Mouse (Mus musculus) small intestine, adult 2 months (tissue): ENCODE data around the gene Tanc2. TPM values are rescaled to one million over a fixed set of nuclear protein-coding genes. Genes with fewer than 3 reads are reported as not detected.

Experiments
- H3K27ac ChIP-seq: fragments of 200-500 bp; 2 replicates; pipeline ENCODE4 v1.5.1; 2012; ENCODE audit warnings: low read depth, low read length, control low read depth, inconsistent platforms; ENCODE audit not compliant: insufficient read depth
- H3K27me3 ChIP-seq: fragments of 200-500 bp; 2 replicates; pipeline ENCODE4 v1.6.1; 2012; ENCODE audit warnings: mild to moderate bottlenecking, moderate library complexity, low read length, inconsistent platforms; ENCODE audit not compliant: control insufficient read depth, insufficient read depth
- H3K36me3 ChIP-seq: fragments of 200-500 bp; 2 replicates; pipeline ENCODE4 v1.6.1; 2012; ENCODE audit warnings: mild to moderate bottlenecking, low read length, control low read depth, inconsistent platforms; ENCODE audit not compliant: control insufficient read depth, insufficient read depth
- H3K4me1 ChIP-seq: fragments of 200-500 bp; 2 replicates; pipeline ENCODE4 v1.6.1; 2012; ENCODE audit warnings: low read length, inconsistent platforms, mixed read lengths; ENCODE audit not compliant: control insufficient read depth, insufficient read depth, insufficient read length
- H3K4me3 ChIP-seq: fragments of 200-500 bp; 2 replicates; pipeline ENCODE4 v1.5.1; 2012; ENCODE audit warnings: low read depth, mild to moderate bottlenecking, control low read depth, inconsistent platforms, low read length, moderate library complexity
- CTCF ChIP-seq: fragments of 200-500 bp; IDR thresholded peaks from 2 replicates; pipeline ENCODE4 v1.5.1; 2012; ENCODE audit warnings: low read depth, mild to moderate bottlenecking, control low read depth, inconsistent platforms, low read length, moderate library complexity, mixed read lengths; ENCODE audit not compliant: insufficient replicate concordance, insufficient read length; ENCODE audit errors: extremely low read depth
- POLR2A ChIP-seq: fragments of 200-500 bp; IDR thresholded peaks from 2 replicates; pipeline ENCODE4 v1.6.1; 2012; ENCODE audit warnings: low read depth, mild to moderate bottlenecking, control low read depth, inconsistent platforms, low read length, moderate library complexity
- WGBS: fragments of 180-500 bp; shearing (Covaris S2); methylation state at CpG from one replicate; pipeline ENCODE4 v1.1.7; 2018; 5-methylcytosine and 5-hydroxymethylcytosine counted together
- polyA plus RNA-seq: library from polyadenylated mRNA; depleted of rRNA; stranded (reverse); fragments of >200 nt; gene quantifications from 2 replicates; pipeline ENCODE4 v1.2.3, GENCODE M21; 2012

Gene Tanc2
- polyA plus RNA-seq, 1 experiment: 2.1 TPM

DNA sequence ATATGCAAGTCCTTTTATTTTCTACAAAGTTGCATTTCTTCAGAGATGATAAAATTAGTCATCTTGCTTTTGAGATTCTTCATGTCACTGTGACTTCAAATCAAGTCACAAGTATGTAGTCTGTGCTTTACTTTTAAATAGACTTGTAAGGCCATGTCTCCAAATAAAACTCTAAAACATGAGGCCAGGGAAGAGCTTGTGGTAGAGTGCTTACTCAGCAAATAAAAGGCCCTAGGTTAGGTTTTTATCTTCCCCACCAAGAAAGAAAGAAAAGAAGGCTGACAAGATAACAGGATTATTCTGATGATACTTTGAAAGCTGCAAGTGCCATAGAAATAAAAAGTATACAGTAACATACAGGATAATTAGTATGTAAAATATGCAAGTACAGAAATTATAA, 188.0 kb downstream of the Tanc2 start:
- no peaks in the 10 kb centered on the region for H3K36me3 ChIP-seq
- no peak overlapping the region for H3K4me3 ChIP-seq
- no peaks in the 10 kb centered on the region for H3K27me3 ChIP-seq
- TF ChIP-seq POLR2A (no peak), CTCF (no peak)
- no peak overlapping the region for H3K27ac ChIP-seq
- H3K4me1 ChIP-seq: no peaks in the 10 kb centered on the region

DNA sequence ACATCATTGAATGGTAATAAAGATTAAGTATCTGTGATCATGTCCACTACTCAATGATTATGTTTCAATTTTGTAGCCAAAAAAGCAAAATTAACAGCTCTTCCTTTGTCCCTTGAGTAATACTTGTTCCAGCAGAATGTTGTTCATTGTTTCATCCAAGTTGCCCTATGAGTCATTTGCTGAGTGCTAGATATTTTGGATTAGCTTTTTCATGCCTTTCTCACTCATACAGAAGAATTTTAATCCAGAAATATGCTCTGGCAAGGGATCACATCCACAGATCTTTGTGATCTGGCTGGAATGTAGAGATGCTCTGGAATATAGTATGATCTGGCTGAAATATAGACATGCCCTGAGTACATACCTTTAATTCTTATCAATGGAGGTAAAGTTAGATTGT, 202.7 kb downstream of the Tanc2 start:
- Histone ChIP-seq H3K27ac (no peak overlapping the region), H3K36me3 (no peaks in the 10 kb centered on the region), H3K27me3 (no peaks in the 10 kb centered on the region), H3K4me3 (no peak overlapping the region), H3K4me1 (no peaks in the 10 kb centered on the region)
- TF ChIP-seq POLR2A: no peak
- TF ChIP-seq CTCF: no peak

DNA sequence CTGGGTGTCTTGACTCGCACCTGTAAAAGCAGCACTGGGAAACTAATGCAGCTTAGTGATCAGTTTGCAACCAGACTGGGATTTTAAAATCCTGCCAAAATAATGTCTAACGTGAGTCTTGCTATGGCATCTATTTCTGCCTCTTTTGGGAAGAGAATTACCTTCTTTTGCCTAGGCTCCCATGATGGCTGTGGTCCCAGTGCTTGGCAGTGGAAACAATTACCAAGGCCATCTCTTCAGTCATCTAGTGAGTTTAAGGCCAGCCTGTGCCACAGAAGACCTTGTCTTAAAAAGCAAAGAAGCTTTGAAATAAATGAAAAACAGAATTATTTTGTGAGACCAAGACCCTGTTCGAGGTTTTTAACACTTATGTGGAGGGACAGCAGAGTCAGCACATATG, 213.9 kb downstream of the Tanc2 start:
- H3K4me3 ChIP-seq: no peak overlapping the region
- H3K36me3 ChIP-seq: no peaks in the 10 kb centered on the region
- H3K27me3 ChIP-seq: no peaks in the 10 kb centered on the region
- H3K27ac ChIP-seq: no peak overlapping the region
- no peak for TF ChIP-seq POLR2A
- no peaks in the 10 kb centered on the region for H3K4me1 ChIP-seq
- 88% methylated on average over 3 of the region's 3 CpGs for WGBS

DNA sequence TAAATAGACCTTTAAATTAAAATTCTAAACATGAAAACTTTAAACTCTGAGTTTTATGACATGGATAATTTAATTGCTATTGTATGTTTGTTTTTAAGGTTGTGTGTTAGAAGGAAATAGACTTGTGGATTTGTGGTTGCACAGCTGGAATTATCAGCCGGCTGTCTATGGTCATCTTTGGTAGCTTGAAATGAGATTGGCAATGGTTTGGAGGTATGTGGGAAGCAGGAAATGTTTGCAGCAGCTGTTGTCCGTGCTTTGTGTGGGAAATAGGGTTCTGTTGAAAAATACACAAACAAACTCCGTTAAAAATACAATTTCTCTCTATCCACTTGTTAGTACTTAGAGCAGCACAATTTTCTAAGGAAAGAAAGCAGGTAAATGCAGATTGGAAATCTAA, 215.0 kb downstream of the Tanc2 start:
- TF ChIP-seq CTCF: no peak
- no peak for TF ChIP-seq POLR2A
- H3K27me3 ChIP-seq: no peaks in the 10 kb centered on the region
- 49% methylated on average over 3 of the region's 3 CpGs for WGBS

DNA sequence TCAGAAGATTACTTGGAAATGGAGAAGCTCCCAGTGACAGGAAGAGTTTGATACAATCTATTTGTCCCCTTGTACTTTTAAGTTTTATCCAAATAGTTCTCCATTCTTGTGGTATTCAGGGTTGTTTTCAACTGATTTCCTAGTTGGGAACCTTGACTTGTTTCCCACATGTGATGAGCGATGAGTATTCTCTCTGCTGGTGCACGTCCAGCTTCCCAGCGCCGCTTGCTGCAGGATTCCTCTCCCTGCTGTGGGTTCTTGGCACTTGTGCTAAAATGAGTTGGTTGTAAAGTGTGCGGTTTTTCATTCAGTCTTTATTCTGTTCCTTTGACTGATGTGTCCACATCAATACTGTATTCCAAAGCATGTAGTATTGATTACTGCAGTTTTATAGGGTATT, 217.3 kb downstream of the Tanc2 start:
- no peak overlapping the region for H3K27ac ChIP-seq
- H3K36me3 ChIP-seq: no peaks in the 10 kb centered on the region
- TF ChIP-seq CTCF: no peak
- H3K4me3 ChIP-seq: no peak overlapping the region
- 90% methylated on average over 5 of the region's 5 CpGs for WGBS
- no peaks in the 10 kb centered on the region for H3K4me1 ChIP-seq
- no peaks in the 10 kb centered on the region for H3K27me3 ChIP-seq

More for the DNA sequence above, 215.0 kb downstream of the Tanc2 start:
- Histone ChIP-seq H3K36me3 (no peaks in the 10 kb centered on the region), H3K4me3 (no peak overlapping the region), H3K4me1 (no peaks in the 10 kb centered on the region), H3K27ac (no peak overlapping the region)

DNA sequence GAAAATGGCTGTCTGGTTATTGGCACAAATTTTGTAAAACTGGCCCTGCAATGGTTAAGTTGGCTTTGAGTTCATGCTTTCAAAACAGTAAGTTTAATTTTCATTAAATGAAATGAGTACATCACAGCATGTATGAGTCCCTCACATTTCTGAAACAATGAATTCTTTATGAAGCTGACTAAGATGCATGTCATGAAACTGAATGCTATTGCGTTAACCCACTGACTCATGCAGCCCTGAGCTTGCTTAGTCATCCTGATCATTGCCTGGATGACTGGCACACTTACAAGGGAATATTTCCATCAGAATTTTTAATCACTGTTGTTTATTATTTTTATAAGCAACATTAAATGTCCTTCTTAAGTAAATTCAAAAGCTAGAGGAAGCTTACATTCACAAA, 233.5 kb downstream of the Tanc2 start:
- no peak overlapping the region for H3K4me3 ChIP-seq
- H3K36me3 ChIP-seq: no peaks in the 10 kb centered on the region
- H3K27ac ChIP-seq: no peak overlapping the region
- TF ChIP-seq CTCF: no peak
- no peak for TF ChIP-seq POLR2A
- WGBS: 78% methylated on average over 1 of the region's 1 CpGs
- no peaks in the 10 kb centered on the region for H3K4me1 ChIP-seq
- H3K27me3 ChIP-seq: no peaks in the 10 kb centered on the region

DNA sequence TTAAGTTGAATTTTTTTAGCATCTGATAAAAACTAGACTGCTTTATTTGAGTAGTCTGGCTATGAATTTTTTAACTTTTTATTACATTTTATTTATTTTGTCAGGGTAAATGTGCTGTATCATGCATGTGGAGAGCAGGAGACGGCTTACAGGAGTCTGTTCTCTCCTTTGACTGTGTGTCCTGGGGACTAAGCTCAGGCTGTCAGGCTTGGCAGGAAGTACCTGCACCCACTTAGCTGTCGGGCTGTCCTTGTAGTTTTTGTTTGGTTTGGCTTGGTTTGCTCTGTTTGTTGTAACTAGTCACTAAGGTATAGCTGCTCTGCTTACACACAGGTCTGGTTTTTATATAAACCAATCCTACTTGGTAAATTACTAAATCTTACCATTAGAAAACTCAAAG, 234.0 kb downstream of the Tanc2 start:
- no peaks in the 10 kb centered on the region for H3K36me3 ChIP-seq
- TF ChIP-seq POLR2A (no peak), CTCF (no peak)
- no peaks in the 10 kb centered on the region for H3K27me3 ChIP-seq
- no peak overlapping the region for H3K4me3 ChIP-seq
- 45% methylated on average over 2 of the region's 2 CpGs for WGBS
- no peak overlapping the region for H3K27ac ChIP-seq
- no peaks in the 10 kb centered on the region for H3K4me1 ChIP-seq

DNA sequence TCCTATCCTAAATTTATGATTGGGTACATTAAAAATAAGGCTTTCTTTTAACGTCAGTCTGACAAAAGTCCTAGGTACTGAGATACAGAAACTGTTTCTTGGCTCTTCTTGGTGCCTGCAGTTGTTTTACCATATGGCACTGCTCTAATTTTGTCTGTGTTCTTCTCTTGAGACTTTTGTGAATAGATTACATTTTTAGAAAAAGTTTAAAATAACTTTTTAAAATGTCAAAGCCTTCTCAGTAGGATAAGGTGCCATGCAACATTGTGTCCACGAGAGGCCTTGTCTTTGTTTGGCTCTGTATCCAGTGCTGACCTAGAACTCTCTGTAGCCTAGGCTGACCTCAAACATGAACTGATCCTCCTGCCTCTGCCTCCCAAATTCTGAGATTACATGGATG, 238.4 kb downstream of the Tanc2 start:
- Histone ChIP-seq H3K36me3 (no peaks in the 10 kb centered on the region), H3K27ac (no peak overlapping the region)

More for the DNA sequence above, 238.4 kb downstream of the Tanc2 start:
- Histone ChIP-seq H3K4me1 (no peaks in the 10 kb centered on the region), H3K27me3 (no peaks in the 10 kb centered on the region), H3K4me3 (no peak overlapping the region)
- WGBS: 79% methylated on average over 2 of the region's 2 CpGs
- TF ChIP-seq CTCF (no peak), POLR2A (no peak)
